8 mouse cellular contexts compared by ENCODE assay signal in the genomic region with DNA sequence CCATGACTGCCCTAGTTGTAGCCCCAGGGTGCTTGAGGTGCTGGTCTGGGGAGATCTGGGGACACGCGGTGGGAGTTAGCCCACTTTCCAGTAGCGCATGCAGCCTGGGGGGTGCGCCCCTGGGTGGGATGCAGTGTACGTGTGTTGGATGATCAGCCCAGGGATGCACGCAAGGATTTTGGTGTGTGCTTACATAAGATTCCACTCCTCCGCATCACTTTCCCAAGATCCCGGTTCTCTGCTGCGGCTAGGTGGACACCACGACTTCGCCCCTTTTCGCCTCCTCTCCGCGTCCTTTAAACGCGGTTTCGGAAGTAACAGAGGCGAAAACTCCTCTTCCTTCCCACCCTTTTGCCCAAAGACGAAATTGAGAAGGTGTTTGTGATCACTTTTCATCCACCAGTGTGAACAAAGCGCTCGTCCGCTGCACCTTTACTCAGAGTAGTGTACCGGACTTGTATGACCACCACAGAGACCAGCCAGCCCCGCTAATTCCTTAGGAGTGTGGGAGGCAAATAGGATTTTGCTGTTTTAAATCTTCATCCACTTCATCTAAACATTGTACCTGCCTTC. TPM values are rescaled to one million over a fixed set of nuclear protein-coding genes. Genes with fewer than 3 reads are reported as not detected.
DNase-seq lines count a peak whose midpoint lies in the region; ATAC-seq lines count a peak whose summit lies in the region.

No protein-coding gene starts in this region.

- DNase-seq in layer of hippocampus, adult 18-20 months (ENCODE audit: low spot score in 2 of 2): peak; percentile 32 to 64
- no peak for DNase-seq in layer of hippocampus, postnatal 25 days (ENCODE audit: extremely low spot score in 1 of 2, low spot score in 1 of 2)
- peak; percentile 30 for DNase-seq in embryonic facial prominence, embryonic 11.5 days (ENCODE audit: low spot score)
- DNase-seq in midbrain, embryonic 14.5 days: peak; percentile 54
- DNase-seq in thymus, postnatal 14 days: no peak
- DNase-seq in urinary bladder, postnatal 4 days (ENCODE audit: low spot score in 2 of 2): no peak

- H3K4me3 ChIP-seq in embryonic facial prominence, embryonic 11.5 days (ENCODE audit: low read depth, low read length): peak overlapping the region; percentile 75
- H3K4me3 ChIP-seq in hindbrain, embryonic 15.5 days: peak overlapping the region; percentile 96
- peak overlapping the region; percentile 82 for H3K4me3 ChIP-seq in midbrain, embryonic 14.5 days (replicated peaks; ENCODE audit: low read depth, low read length)

- H3K4me1 ChIP-seq in embryonic facial prominence, embryonic 11.5 days (ENCODE audit: control insufficient read depth, insufficient read depth, low read length): no peaks in the 10 kb centered on the region
- peaks cover 29% of the 10 kb centered on the region for H3K4me1 ChIP-seq in hindbrain, embryonic 15.5 days (replicated peaks)
- H3K4me1 ChIP-seq in midbrain, embryonic 14.5 days (ENCODE audit: control insufficient read depth, insufficient read depth, low read length): peaks cover 19% of the 10 kb centered on the region

- peak overlapping the region; percentile 89 for H3K9ac ChIP-seq in embryonic facial prominence, embryonic 11.5 days (replicated peaks; ENCODE audit: low read length)
- peak overlapping the region; percentile 92 for H3K9ac ChIP-seq in hindbrain, embryonic 15.5 days
- H3K9ac ChIP-seq in midbrain, embryonic 14.5 days (replicated peaks; ENCODE audit: low read length): peak overlapping the region; percentile 91

- peak overlapping the region; percentile 97 for H3K4me2 ChIP-seq in embryonic facial prominence, embryonic 11.5 days (ENCODE audit: low read depth, low read length)
- H3K4me2 ChIP-seq in hindbrain, embryonic 15.5 days: peak overlapping the region; percentile 88
- H3K4me2 ChIP-seq in midbrain, embryonic 14.5 days (ENCODE audit: low read length): peak overlapping the region; percentile 99

- no peaks in the 10 kb centered on the region for H3K9me3 ChIP-seq in embryonic facial prominence, embryonic 11.5 days (replicated peaks; ENCODE audit: control insufficient read depth, low read length)
- H3K9me3 ChIP-seq in hindbrain, embryonic 15.5 days: no peaks in the 10 kb centered on the region
- no peaks in the 10 kb centered on the region for H3K9me3 ChIP-seq in midbrain, embryonic 14.5 days (ENCODE audit: control insufficient read depth, low read length)

- ATAC-seq in embryonic facial prominence, embryonic 11.5 days (replicated peaks; ENCODE audit: insufficient number of reproducible peaks, low FRiP score, low TSS enrichment, low read depth): peak; percentile 8; the same call in 1 of the 2 replicates
- ATAC-seq in hindbrain, embryonic 15.5 days (ENCODE audit: low FRiP score, low read depth): no peak
- ATAC-seq in midbrain, embryonic 14.5 days (ENCODE audit: low FRiP score, low TSS enrichment): peak; percentile 53; the same call in 1 of the 2 replicates
- no peak for ATAC-seq in megakaryocyte-erythroid progenitor cell, adult 5-6 weeks (replicated peaks; ENCODE audit: low FRiP score, low TSS enrichment, poor library complexity, severe bottlenecking)

- no peaks in the 10 kb centered on the region for H3K36me3 ChIP-seq in embryonic facial prominence, embryonic 11.5 days (replicated peaks; ENCODE audit: control insufficient read depth, insufficient read depth, low read depth, low read length)
- no peaks in the 10 kb centered on the region for H3K36me3 ChIP-seq in hindbrain, embryonic 15.5 days
- H3K36me3 ChIP-seq in midbrain, embryonic 14.5 days (ENCODE audit: control insufficient read depth, insufficient read depth, low read length): no peaks in the 10 kb centered on the region

- H3K27me3 ChIP-seq in embryonic facial prominence, embryonic 11.5 days (ENCODE audit: control insufficient read depth, insufficient read depth, low read length): peaks cover 8% of the 10 kb centered on the region
- H3K27me3 ChIP-seq in hindbrain, embryonic 15.5 days: no peaks in the 10 kb centered on the region
- H3K27me3 ChIP-seq in midbrain, embryonic 14.5 days (ENCODE audit: control insufficient read depth, insufficient read depth, low read length): 0 out of 2 replicates have a peak, but pooled peaks cover 8% of the 10 kb centered on the region

- 2% methylated on average over 24 of the region's 24 CpGs for WGBS in embryonic facial prominence, embryonic 11.5 days
- WGBS in hindbrain, embryonic 15.5 days: 3% methylated on average over 24 of the region's 24 CpGs
- WGBS in midbrain, embryonic 14.5 days: 1% methylated on average over 24 of the region's 24 CpGs

- no peak overlapping the region for H3K27ac ChIP-seq in embryonic facial prominence, embryonic 11.5 days (replicated peaks; ENCODE audit: low read depth, low read length)
- peak overlapping the region; percentile 87 for H3K27ac ChIP-seq in hindbrain, embryonic 15.5 days (replicated peaks)
- peak overlapping the region; percentile 86; the same call in 1 of the 2 replicates for H3K27ac ChIP-seq in midbrain, embryonic 14.5 days (replicated peaks; ENCODE audit: low read depth, low read length)

RNA-seq across cellular contexts. Expression of a gene that starts 1.4 kb away (rescaled TPM):
- total RNA-seq in layer of hippocampus, adult 18-20 months (2021): 100 to 1,000 TPM; 839 to 867 TPM
- total RNA-seq in layer of hippocampus, postnatal 25 days (2021): 100 to 1,000 TPM; 782 to 866 TPM
- polyA plus RNA-seq in embryonic facial prominence, embryonic 11.5 days (2014; fragmentation: Nextera tagmentation; extraction: Ambion mirVana): 27.3 and 28.0 TPM in 2 replicates
- polyA plus RNA-seq in hindbrain, embryonic 15.5 days (2015; fragmentation: Nextera tagmentation; extraction: Ambion mirVana): 178 and 198 TPM in 2 replicates
- polyA plus RNA-seq in midbrain, embryonic 14.5 days (2014; fragmentation: Nextera tagmentation; extraction: Ambion mirVana): 104 and 117 TPM in 2 replicates
- 30.8 and 31.2 TPM in 2 replicates for total RNA-seq in megakaryocyte-erythroid progenitor cell, adult 5-6 weeks (2014; fragmentation: Nextera tagmentation)
- total RNA-seq in megakaryocyte-erythroid progenitor cell, adult 5-6 weeks (2017): 23.3 and 30.4 TPM in 2 replicates

Comparison
In these comparisons a context has a peak if more than half of its experiments do, and no peak if none do; other contexts are left out.
1. DNase-seq: peak in layer of hippocampus, adult 18-20 months (2 of 2), embryonic facial prominence, embryonic 11.5 days (single experiment) and midbrain, embryonic 14.5 days (single experiment); none in layer of hippocampus, postnatal 25 days (0 of 2), thymus, postnatal 14 days (single experiment) and urinary bladder, postnatal 4 days (0 of 2).
2. ATAC-seq: peak in embryonic facial prominence, embryonic 11.5 days (single experiment) and midbrain, embryonic 14.5 days (single experiment); none in hindbrain, embryonic 15.5 days (single experiment) and megakaryocyte-erythroid progenitor cell, adult 5-6 weeks (single experiment).
3. RNA of a gene that starts 1.4 kb away (total RNA-seq): 839 to 867 TPM in layer of hippocampus, adult 18-20 months and 782 to 866 TPM in layer of hippocampus, postnatal 25 days; 23.3 to 31.2 TPM in megakaryocyte-erythroid progenitor cell, adult 5-6 weeks; every median in the first group is over 10 times any median in the second.
4. Peak in every context shown above with its lines, with median percentiles within 50 percentile points of each other: H3K4me2 ChIP-seq, H3K4me3 ChIP-seq and H3K9ac ChIP-seq.